Mouse (Mus musculus): ENCODE data around the gene Ccnl2. TPM values are rescaled to one million over a fixed set of nuclear protein-coding genes. Genes with fewer than 3 reads are reported as not detected.

The Ccnl2 gene
- total RNA-seq, 2 experiments from 2014 or later, result 35.6 to 37.8 TPM

DNA sequence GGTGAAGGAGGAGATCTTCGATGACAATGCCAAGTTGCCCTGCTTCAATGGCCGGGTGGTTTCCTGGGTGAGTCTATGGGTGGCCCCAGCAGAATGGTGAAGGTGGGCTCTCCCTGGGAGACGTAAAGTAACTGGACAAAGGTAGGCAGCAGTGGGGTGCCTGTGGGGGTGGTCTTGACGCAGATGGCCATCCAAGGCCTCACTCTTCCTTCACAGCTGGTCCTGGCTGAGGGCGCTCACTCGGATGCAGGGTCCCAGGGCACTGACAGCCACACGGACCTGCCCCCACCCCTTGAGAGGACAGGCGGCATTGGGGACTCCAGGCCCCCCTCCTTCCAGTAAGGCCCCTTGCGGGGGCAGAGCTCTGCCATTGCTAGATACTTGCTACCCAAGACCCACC is 41.1 kb downstream of the Ccnl2 start:
- intact Hi-C loops (cut with DNase I), result no loop called here

DNA sequence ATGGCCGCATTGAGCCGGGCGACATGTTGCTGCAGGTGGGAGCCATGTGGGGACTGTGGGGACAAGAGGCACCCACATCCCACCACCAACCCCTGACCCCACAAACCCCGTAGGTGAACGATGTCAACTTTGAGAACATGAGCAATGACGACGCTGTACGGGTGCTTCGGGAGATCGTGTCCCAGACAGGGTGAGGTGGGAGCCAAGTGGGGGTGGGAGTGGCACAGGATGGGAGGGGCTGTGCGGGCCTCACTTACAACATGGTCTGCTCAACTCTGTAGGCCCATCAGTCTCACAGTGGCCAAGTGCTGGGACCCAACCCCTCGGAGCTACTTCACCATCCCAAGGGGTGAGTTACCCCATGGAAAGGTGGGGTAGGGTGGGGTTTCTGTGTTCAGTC is 42.7 kb downstream of the Ccnl2 start:
- intact Hi-C loops (cut with DNase I), result no loop called here
- DNase-seq (ENCODE audit: low spot score), result no peak

More for the DNA sequence above, 41.1 kb downstream of the Ccnl2 start:
- DNase-seq (ENCODE audit: low spot score), result no peak

DNA sequence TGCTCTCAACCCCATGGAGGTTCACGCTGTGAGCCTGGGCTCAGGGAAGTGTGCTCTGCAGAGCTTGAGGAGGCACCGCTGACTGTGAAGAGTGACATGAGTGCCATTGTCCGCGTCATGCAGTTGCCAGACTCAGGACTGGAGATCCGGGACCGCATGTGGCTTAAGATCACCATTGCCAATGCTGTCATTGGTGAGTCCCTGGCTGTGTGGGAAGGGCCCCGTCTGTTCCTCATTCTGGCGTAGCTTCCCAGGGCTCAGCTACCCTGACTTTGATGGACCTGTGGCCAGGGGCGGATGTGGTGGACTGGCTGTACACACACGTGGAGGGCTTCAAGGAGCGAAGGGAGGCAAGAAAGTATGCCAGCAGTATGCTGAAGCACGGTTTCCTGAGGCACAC is 43.8 kb downstream of the Ccnl2 start:
- DNase-seq (ENCODE audit: low spot score), result no peak
- intact Hi-C loops (cut with DNase I), result no loop called here

DNA sequence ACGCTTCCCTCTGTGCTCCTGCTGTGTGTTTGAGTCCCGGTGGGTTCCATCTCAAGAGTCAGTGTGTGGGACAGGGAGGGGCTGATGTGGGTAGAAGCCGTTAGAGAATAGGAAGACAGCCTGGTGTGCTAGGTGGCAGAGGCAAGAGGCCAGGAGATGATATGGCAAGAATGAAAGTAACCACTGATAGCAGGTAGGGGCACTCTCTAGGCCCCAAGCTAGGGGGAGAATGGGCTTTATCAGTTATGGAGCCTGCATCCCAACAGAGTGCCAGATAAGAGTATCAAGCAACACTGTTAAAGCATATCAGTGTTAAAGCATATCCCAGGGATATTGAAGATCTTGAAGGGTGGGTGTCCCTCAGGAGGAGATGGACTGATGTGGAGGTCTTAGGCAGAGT is 44.6 kb downstream of the Ccnl2 start:
- intact Hi-C loops (cut with DNase I), result no loop called here
- no peak for DNase-seq (ENCODE audit: low spot score)

DNA sequence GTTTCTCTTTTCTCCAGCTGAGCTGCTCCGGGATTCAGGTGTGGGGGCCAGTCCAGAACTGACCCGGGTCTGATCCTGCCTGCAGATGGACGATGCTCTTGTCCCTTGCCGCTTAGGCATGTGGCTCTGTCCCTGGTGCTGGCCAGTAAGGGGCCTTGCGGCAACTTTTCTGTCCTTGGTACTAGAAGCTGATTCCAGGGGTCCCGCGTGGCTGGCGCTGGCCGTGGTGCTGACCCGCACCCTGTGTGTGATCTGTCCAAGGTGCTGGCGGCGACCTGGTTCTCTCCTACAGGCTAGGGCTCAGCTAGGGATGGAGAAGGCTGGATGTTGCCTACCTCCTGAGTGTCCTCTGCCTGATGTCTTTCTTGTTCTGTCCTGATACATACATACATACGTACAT is 47.0 kb downstream of the Ccnl2 start:
- intact Hi-C loops (cut with DNase I), result no loop called here
- DNase-seq (ENCODE audit: low spot score), result no peak

DNA sequence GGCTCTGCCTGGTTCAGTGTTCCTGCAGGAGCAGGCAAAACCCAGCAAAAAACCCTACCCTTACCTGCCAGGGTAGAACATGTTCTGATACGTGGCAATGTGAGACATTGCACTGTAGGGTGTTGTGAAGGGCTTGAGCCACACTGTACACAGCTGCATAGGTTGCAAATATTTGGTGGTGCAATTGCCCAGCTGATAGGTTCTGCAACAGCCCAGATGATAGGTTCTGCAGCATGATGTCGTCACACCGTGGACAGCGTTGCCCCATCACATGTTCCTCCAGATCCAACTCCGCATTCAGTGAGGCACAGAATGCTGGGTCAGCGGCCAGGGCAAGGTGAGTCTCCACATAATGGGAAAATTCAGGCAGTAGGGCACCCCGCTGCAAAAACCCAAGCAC is 49.5 kb downstream of the Ccnl2 start:
- intact Hi-C loops (cut with DNase I), result no loop called here
- no peak for DNase-seq (ENCODE audit: low spot score)

DNA sequence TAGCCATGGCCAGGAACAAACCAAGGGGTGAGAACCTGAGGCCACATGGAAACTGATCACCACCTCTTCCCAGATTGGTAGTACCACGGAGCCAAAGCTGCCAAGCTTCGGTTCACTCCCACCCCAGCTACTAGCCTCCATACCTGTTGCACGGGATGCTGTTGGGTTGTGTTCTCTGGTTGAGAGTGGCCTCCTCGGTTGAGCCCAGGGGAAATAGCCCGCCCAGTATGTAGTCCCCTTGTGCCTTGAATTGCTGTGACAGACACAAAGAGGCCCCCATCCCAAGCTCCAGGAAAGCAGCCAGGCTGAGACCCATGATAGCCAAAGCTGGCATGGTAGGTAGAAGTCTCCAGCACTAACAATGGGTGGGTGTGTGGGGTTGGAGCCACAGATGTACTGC is 50.7 kb downstream of the Ccnl2 start, which contains the start of gene Tas1r3:
Gene Tas1r3, minus strand, starts transcription at position 362 of the 400 bp plus-strand sequence.
- DNase-seq (ENCODE audit: low spot score), result no peak
- intact Hi-C loops (cut with DNase I), result no loop called here

DNA sequence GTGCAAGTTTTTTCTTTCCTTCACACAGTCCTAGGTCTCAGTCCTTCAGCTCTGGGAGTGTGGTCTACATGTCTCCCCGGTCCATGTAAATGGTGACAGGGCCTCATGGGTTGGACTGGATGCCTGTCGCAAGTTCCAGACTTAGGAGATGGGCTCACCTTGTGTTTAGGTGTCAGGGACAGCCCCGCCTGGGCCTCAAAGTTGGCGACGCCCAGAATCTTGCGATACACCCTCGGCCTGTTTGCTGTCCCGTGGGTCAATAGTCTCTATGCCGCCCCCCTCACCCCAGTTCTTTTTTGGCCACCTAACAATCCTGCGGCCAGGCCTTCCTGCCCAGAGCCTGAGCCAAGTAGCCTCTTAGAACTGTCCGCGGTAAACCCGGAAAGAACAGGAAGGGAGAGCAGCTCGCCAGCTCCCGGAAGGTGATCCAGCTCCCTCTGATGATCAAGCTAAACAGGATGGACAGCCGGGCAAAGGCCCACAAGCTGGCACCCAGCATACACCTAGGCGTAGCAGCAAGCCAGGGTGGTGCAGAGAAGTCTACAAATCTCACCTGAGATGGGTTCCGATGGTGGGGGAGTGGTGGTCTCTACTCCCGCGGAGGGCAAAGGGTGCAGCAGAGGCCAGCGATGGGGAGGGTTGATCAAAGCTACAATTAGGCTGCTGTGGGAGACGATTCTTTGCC is 56.5 kb downstream of the Ccnl2 start:
- DNase-seq (ENCODE audit: low spot score), result no peak
- intact Hi-C loops (cut with DNase I), result loop anchor here (1.0 to 2.0 kb wide), 3 partner anchors 20 to 74 kb away; no protein-coding TSS in a partner anchor

DNA sequence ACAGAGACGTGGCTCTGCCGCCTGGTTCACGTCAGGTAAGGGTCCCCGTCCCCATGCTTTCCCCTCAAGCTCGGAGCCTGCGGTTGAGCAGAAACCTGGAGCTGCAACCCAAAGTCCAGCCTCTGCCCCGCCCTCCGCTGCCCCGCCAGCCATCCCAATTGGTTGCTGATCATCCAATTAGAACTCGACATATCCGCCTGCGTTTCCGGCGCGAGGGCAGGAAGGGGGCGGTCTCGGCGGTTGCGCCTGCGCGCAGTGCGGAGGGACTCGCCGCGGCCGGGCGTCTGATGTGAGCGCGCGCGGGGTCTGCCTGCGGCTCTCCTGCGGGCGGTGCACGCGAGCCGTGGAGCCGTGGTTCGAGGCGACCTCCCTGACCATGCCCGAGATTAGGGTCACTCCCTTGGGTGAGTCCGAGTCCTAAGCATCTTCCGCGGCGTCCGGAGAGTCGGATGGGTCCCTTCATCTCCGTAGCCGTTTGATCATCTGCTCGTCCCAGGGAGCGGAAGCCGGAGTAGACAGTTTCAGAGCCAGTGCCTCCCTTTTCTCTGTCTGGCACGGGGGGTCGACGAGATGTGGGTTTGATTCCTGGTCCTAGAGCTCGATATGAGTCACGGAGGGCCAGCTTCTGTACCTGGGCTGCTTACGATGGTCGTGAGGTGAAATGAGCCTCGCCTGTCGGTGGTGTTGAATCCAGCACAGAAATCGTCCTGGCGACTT is 57.2 kb downstream of the Ccnl2 start, which contains the start of the genes Cptp and Ints11:
Gene Cptp, minus strand, starts transcription at position 124 of the 717 bp plus-strand sequence.
Gene Ints11, plus strand, starts transcription at position 230 of the 717 bp plus-strand sequence.
- intact Hi-C loops (cut with DNase I), result loop anchor here (1.0 to 2.0 kb wide), 3 partner anchors 19 to 73 kb away; no protein-coding TSS in a partner anchor

DNA sequence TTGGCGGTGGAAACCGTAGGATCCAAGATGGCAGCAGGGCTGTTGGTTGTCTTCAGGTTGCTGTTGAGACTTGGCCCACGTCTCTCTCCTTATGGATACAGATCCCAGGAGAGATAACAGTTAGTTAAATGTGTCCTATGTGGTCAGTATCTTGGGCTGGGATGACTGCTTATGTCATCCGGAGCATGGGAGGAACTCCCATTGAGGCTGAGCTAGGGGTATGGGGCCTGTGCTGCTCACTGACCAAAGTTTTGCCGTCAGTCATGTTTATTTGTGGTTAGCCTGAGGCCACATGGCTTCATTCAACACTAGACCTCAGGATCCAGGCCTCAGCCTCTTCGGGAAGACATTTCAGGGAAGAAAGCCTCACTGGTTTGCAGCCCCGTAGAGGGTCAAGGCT is 59.1 kb downstream of the Ccnl2 start:
- intact Hi-C loops (cut with DNase I), result no loop called here
- DNase-seq (ENCODE audit: low spot score), result no peak

More for the DNA sequence above, 57.2 kb downstream of the Ccnl2 start, which contains the start of the genes Cptp and Ints11:
- DNase-seq (ENCODE audit: low spot score), result peak; percentile 96

Small RNAs within 50 kb of the gene (microRNA-seq; reads per million reads assigned to microRNA genes)
- gene Gm27743, result not detected

Other genes with a start within 250 kb of the Ccnl2 start
- gene Slc35e2, start 211.1 kb upstream of the Ccnl2 start, total RNA-seq (2021), result 1 to 10 TPM; 7.8 to 7.9 TPM
- 10 to 100 TPM; 29.2 to 30.3 TPM for gene Cdk11b, start 187.6 kb upstream of the Ccnl2 start, total RNA-seq (2021)
- gene Gm10563, start 167.1 kb upstream of the Ccnl2 start, total RNA-seq (2021), result not detected
- gene Mmp23, start 159.1 kb upstream of the Ccnl2 start, total RNA-seq (2021), result 1 to 10 TPM; 8.5 to 8.6 TPM
- gene Mib2, start 143.3 kb upstream of the Ccnl2 start, total RNA-seq (2021), result 10 to 100 TPM; 23.0 to 28.0 TPM
- 1 to 10 TPM; 1.2 TPM for gene Fndc10, start 118.1 kb upstream of the Ccnl2 start, total RNA-seq (2021)
- 10 to 100 TPM; 41.8 to 44.6 TPM for gene Ssu72, start 107.7 kb upstream of the Ccnl2 start, total RNA-seq (2021)
- gene Tmem240, start 77.7 kb upstream of the Ccnl2 start, total RNA-seq (2021), result under 1 TPM; 0.60 to 0.87 TPM
- 10 to 100 TPM; 49.6 to 50.3 TPM for gene Atad3a, start 51.4 kb upstream of the Ccnl2 start, total RNA-seq (2021)
- 1 to 10 TPM; 7.9 to 9.4 TPM for gene Vwa1, start 37.8 kb upstream of the Ccnl2 start, total RNA-seq (2021)
- gene Tmem88b, start 26.6 kb upstream of the Ccnl2 start, total RNA-seq (2021), result under 1 TPM; 0.75 to 0.84 TPM
- not detected for gene Ankrd65, start 22.1 kb upstream of the Ccnl2 start, total RNA-seq (2021)
- 10 to 100 TPM; 75.0 to 78.0 TPM for gene Mrpl20, start 9.6 kb upstream of the Ccnl2 start, total RNA-seq (2021)
- 100 to 1,000 TPM; 108 to 109 TPM for gene Aurkaip1, start 18.8 kb downstream of the Ccnl2 start, total RNA-seq (2021)
- gene Mxra8, start 27.2 kb downstream of the Ccnl2 start, total RNA-seq (2021), result 10 to 100 TPM; 30.5 to 33.0 TPM
- 10 to 100 TPM; 43.3 to 44.3 TPM for gene Dvl1, start 34.9 kb downstream of the Ccnl2 start, total RNA-seq (2021)
- under 1 TPM; 0.14 to 0.26 TPM for gene Tas1r3, start 50.9 kb downstream of the Ccnl2 start, total RNA-seq (2021)
- 10 to 100 TPM in 1 of 2 experiments, 1 to 10 TPM in 1; 8.1 to 10.5 TPM for gene Cptp, start 57.0 kb downstream of the Ccnl2 start, total RNA-seq (2021)
- gene Ints11, start 57.1 kb downstream of the Ccnl2 start, total RNA-seq (2021), result 10 to 100 TPM; 15.9 to 17.5 TPM
- gene Pusl1, start 79.3 kb downstream of the Ccnl2 start, total RNA-seq (2021), result 10 to 100 TPM; 12.8 to 13.8 TPM
- gene Acap3, start 79.3 kb downstream of the Ccnl2 start, total RNA-seq (2021), result 10 to 100 TPM; 11.7 to 18.0 TPM
- 10 to 100 TPM; 50.7 to 60.2 TPM for gene Ube2j2, start 131.3 kb downstream of the Ccnl2 start, total RNA-seq (2021)
- gene C1qtnf12, start 149.8 kb downstream of the Ccnl2 start, total RNA-seq (2021), result 10 to 100 TPM; 13.3 to 14.6 TPM
- gene B3galt6, start 180.2 kb downstream of the Ccnl2 start, total RNA-seq (2021), result 1 to 10 TPM; 2.4 to 2.7 TPM
- gene Sdf4, start 180.4 kb downstream of the Ccnl2 start, total RNA-seq (2021), result 10 to 100 TPM; 77.3 to 81.8 TPM
- under 1 TPM in 1 of 2 experiments, not detected in 1; 0.23 TPM for gene Tnfrsf4, start 201.4 kb downstream of the Ccnl2 start, total RNA-seq (2021)
- gene Tnfrsf18, start 213.7 kb downstream of the Ccnl2 start, total RNA-seq (2021), result under 1 TPM in 1 of 2 experiments, not detected in 1; 0.34 TPM
- gene Ttll10, start 246.9 kb downstream of the Ccnl2 start, total RNA-seq (2021), result not detected

Measured in heart, postnatal 25 days (tissue).